Mouse (Mus musculus) hindbrain, embryonic 10.5 days (tissue): ENCODE data around the gene Acod1. TPM values are rescaled to one million over a fixed set of nuclear protein-coding genes. Genes with fewer than 3 reads are reported as not detected.

Source experiments
- DNase-seq: peaks from one replicate; pipeline ENCODE4 v3.0.0-alpha.2; 2017; ENCODE audit warnings: low spot score
- H3K27ac ChIP-seq: fragments of 300-500 bp; sonication (generic); 2 replicates; pipeline ENCODE4 v1.5.1; 2016; ENCODE audit warnings: mild to moderate bottlenecking, moderate library complexity
- H3K27me3 ChIP-seq: fragments of 300-500 bp; sonication (generic); 2 replicates; pipeline ENCODE4 v1.6.1; 2016; ENCODE audit warnings: mild to moderate bottlenecking; ENCODE audit not compliant: poor library complexity, insufficient read depth, severe bottlenecking
- H3K36me3 ChIP-seq: fragments of 300-500 bp; sonication (generic); 2 replicates; pipeline ENCODE4 v1.6.1; 2016; ENCODE audit warnings: mild to moderate bottlenecking, moderate library complexity
- H3K4me1 ChIP-seq: fragments of 300-500 bp; sonication (generic); replicated peaks from 2 replicates; pipeline ENCODE4 v1.6.1; 2016; ENCODE audit warnings: mild to moderate bottlenecking
- H3K4me3 ChIP-seq: fragments of 300-500 bp; sonication (generic); 2 replicates; pipeline ENCODE4 v1.5.1; 2016; ENCODE audit warnings: mild to moderate bottlenecking, moderate library complexity
- H3K9me3 ChIP-seq: fragments of 300-500 bp; sonication (generic); 2 replicates; pipeline ENCODE4 v1.6.1; 2016; ENCODE audit warnings: mild to moderate bottlenecking, moderate library complexity
- WGBS: fragments of 180-500 bp; shearing (Covaris S2); methylation state at CpG from one replicate; pipeline ENCODE4 v1.1.7; 2016; 5-methylcytosine and 5-hydroxymethylcytosine counted together
- polyA plus RNA-seq: library from polyadenylated mRNA; unstranded; fragments of >200 nt; fragmentation: Nextera tagmentation; extraction: Ambion mirVana; gene quantifications from 2 replicates; pipeline ENCODE4 v1.2.1, GENCODE M21; 2016

Acod1 gene
- polyA plus RNA-seq, 1 experiment from 2014 or later: not detected

- peak; percentile 82 for DNase-seq
- Histone ChIP-seq H3K27me3 (no peaks in the 10 kb centered on the region), H3K36me3 (peaks cover 30% of the 10 kb centered on the region), H3K9me3 (no peaks in the 10 kb centered on the region), H3K27ac (peak overlapping the region; percentile 99), H3K4me1 (peaks cover 32% of the 10 kb centered on the region), H3K4me3 (peak overlapping the region; percentile 86)
- WGBS: under 1% methylated on average over 85 of the region's 86 CpGs
These were observed 51.9 kb downstream of the Acod1 start for GRCm38 (mm10) chr14:103098587-103099235.

GRCm38 (mm10) chr14:103099238-103099933, 52.6 kb downstream of the Acod1 start, which contains the start of gene Fbxl3:
TSS of gene Fbxl3 (minus strand) at chr14:103099566.
- H3K27me3 ChIP-seq: no peaks in the 10 kb centered on the region
- peak within 1 kb of the TSS; percentile 86 for H3K4me3 ChIP-seq
- DNase-seq: peak; percentile 89
- no peaks in the 10 kb centered on the region for H3K9me3 ChIP-seq
- H3K27ac ChIP-seq: peak within 1 kb of the TSS; percentile 99
- H3K36me3 ChIP-seq: peaks cover 23% of the 10 kb centered on the region
- H3K4me1 ChIP-seq: peaks cover 32% of the 10 kb centered on the region
- under 1% methylated on average over 88 of the region's 88 CpGs for WGBS

DNA sequence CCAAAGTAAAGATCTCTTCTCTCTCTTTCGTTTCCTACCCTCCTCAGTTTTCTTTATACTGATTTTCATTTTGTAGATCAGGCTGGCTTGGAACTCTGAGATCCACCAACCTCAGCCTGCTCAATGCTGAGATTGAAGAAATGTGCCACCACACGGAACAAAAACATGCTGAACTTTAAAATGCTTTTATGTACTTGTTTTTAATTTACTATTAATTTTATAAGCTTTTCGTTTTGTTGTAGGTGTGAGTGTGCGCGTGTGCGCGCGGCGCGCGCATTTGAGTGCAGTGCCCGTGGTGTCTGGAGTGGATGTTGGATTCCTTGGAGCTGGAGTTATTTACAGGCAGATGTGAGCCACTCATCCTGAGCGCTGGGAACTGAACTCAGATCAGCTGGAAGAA, 53.5 kb downstream of the Acod1 start:
- H3K4me1 ChIP-seq: peaks cover 32% of the 10 kb centered on the region
- no peak overlapping the region for H3K27ac ChIP-seq
- H3K4me3 ChIP-seq: peak overlapping the region; percentile 86; the same call in 1 of the 2 replicates
- DNase-seq: no peak
- no peaks in the 10 kb centered on the region for H3K27me3 ChIP-seq
- no peaks in the 10 kb centered on the region for H3K9me3 ChIP-seq
- peaks cover 14% of the 10 kb centered on the region for H3K36me3 ChIP-seq
- 85% methylated on average over 13 of the region's 13 CpGs for WGBS

DNA sequence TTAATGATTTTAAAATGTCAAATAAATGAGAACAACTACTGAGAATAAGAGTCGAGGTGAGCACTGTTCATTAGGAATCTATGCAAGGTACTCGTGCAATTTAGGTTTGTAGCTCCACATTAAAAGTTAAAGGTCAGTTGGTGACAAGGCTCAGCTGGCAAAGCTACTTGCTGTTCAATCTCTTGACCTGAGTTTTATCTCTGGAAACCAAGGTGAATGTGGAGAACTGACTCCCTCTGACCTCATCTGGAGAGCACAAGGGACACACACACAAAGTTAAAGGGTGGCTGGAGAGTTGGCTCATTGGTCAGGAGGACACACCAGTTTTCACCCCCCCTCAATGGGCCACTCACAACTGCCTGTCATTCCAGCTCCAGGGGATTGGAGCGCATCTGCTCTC, 54.4 kb downstream of the Acod1 start:
- Histone ChIP-seq H3K27me3 (no peaks in the 10 kb centered on the region), H3K9me3 (no peaks in the 10 kb centered on the region)

DNA sequence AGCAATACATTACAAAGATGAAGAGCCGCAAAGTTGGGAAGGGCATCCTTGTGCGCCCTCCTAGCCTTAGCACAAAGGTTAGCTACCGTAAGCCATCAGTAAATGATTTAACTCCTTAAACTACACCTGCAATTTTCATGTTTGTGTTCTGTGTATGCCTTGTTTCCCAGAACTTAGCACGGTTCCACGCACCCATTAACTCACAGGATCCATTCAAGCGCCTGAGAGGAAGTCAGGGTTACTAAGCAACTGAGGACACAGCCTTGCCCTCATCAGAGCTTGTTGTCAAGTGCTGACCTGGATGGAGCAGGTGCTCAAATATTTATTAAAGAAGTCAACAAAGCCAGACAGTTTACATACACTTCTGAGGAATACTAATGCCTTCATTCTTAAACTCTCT, 55.5 kb downstream of the Acod1 start:
- no peaks in the 10 kb centered on the region for H3K9me3 ChIP-seq
- H3K4me1 ChIP-seq: peaks cover 21% of the 10 kb centered on the region
- no peak overlapping the region for H3K27ac ChIP-seq
- no peak overlapping the region for H3K4me3 ChIP-seq
- H3K36me3 ChIP-seq: no peaks in the 10 kb centered on the region
- 70% methylated on average over 6 of the region's 6 CpGs for WGBS
- no peaks in the 10 kb centered on the region for H3K27me3 ChIP-seq
- no peak for DNase-seq

More for the DNA sequence above, 54.4 kb downstream of the Acod1 start:
- Histone ChIP-seq H3K27ac (no peak overlapping the region), H3K4me3 (no peak overlapping the region), H3K36me3 (peaks cover 6% of the 10 kb centered on the region), H3K4me1 (peaks cover 32% of the 10 kb centered on the region)
- 87% methylated on average over 3 of the region's 3 CpGs for WGBS
- no peak for DNase-seq

DNA sequence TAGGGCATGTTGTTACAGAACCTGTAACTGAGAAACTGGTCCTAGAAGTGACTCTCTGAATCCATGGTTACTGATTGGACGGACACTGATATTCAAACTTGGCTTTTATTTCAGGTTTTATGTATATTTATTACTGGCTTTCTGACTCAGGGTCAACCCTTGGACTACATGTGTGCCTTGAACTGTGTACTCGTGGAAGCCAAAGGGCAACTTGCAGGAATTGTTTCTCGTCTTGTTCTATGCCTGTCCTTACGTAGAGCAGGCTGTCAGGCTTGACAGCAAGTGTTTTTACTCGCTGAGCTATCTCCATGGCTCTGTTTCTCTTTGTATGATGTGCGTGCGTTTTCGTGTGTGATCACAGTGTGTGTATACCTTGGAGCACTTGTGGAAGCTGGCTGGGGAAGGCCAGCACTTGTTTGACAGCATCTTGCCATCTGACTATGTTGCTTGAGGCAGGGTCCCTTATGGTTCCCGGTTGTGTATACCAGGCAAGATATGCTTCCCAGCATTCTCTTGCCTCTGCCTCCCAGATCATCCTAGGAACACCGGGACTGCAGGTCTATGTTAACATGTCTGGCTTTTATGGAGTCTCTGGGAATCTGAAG, 56.1 kb downstream of the Acod1 start:
- Histone ChIP-seq H3K4me3 (no peak overlapping the region), H3K36me3 (no peaks in the 10 kb centered on the region), H3K9me3 (no peaks in the 10 kb centered on the region), H3K27ac (no peak overlapping the region), H3K27me3 (no peaks in the 10 kb centered on the region), H3K4me1 (peaks cover 15% of the 10 kb centered on the region)
- no peak for DNase-seq
- WGBS: 80% methylated on average over 10 of the region's 10 CpGs

Other genes with a start within 250 kb of the Acod1 start
- gene Kctd12, start 64.3 kb upstream of the Acod1 start, polyA plus RNA-seq: 4.2 and 5.2 TPM in 2 replicates
- 23.5 and 28.8 TPM in 2 replicates for gene Cln5, start 23.2 kb downstream of the Acod1 start, polyA plus RNA-seq
- gene Fbxl3, start 52.6 kb downstream of the Acod1 start, polyA plus RNA-seq: 13.1 and 14.2 TPM in 2 replicates